Mouse (Mus musculus): ENCODE measurements around the gene Tada2a.

Gene Tada2a

DNA sequence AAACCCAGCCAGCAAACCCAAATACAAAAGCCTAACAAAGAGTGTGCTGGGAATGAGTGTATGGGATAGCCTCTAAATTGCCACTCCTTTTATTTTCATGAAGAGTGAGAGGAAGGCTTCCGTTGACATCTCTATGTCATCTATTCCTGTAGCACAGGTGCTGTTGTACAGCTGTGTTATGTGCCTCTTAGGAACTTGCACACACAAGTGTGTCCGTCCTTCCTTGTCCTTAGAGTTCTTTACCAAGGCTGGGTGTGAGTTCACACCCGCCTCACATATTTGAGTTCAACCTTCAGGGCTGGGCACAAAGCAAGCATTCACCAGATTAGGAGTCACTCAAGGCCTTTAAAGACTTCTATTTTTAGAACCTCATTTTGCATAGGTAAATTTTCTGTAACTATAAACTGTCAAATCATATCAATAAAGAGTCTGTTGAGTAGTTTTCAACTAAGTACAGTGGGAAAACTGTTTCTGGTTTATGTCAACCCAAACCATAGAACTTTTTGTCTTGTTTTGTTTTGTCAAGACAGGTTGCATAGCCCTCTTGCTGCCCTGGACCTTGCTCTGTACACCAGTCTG, 65.7 kb downstream of the Tada2a start:
- DNase-seq (ENCODE audit: low spot score in 2 of 2), result no peak

DNA sequence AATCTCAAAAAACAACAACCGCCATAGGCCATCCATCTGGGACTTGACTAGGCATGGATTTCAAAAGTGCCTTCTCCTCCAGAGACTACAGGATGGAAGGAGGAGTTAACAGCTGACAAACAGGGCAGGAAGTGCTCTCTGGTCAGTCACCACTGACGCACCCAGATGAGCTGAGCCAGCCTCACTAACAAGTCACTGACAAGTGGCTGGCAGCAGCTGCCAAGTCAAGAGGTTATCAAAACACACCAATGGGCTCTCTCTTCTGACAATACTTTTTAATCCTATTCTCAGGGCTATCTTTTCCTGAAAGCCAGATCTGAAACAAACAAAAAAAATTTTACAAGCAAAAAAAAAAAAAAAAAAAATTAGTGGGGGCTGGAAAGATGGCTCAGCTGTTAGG, 66.6 kb downstream of the Tada2a start:
- no peak for DNase-seq (ENCODE audit: low spot score in 2 of 2)

DNA sequence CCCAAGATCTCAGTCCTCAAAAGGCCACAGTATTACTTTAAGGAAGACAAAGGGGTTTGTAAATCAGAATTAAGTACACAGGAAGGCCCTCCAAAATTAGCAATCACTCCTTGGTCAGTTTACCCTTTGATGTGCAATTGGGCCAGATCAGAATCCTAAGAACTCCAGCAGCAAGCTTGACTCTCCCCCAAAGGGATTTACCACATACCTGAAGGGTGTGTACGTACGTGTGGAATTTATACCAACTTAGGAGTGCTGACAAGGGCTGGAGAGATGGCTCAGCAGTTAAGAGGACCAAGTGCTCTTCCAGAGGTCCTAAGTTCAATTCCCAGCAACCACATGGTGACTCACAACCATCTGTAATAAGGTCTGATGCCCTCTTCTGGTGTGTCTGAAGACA, 67.5 kb downstream of the Tada2a start:
- DNase-seq (ENCODE audit: low spot score in 2 of 2), result no peak

DNA sequence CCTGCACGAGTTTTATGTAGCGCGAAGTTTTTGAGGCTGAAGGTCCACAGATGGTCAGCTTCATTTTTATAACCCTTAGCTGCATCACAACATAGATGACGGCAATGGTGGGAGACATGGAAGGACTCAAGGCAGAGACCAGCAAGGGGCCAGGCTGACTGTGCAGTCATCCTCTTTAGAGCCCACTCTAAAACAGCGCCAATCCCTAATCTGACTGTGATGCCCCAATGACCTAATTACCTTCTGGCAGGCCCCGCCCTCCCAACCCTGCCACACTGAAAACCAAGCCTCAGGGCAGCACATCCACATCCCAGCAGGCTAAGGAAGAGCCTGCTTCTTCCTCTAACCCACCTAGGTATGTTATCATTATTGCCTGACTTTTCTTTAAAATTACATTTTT, 68.8 kb downstream of the Tada2a start:
- no peak for DNase-seq (ENCODE audit: low spot score in 2 of 2)

DNA sequence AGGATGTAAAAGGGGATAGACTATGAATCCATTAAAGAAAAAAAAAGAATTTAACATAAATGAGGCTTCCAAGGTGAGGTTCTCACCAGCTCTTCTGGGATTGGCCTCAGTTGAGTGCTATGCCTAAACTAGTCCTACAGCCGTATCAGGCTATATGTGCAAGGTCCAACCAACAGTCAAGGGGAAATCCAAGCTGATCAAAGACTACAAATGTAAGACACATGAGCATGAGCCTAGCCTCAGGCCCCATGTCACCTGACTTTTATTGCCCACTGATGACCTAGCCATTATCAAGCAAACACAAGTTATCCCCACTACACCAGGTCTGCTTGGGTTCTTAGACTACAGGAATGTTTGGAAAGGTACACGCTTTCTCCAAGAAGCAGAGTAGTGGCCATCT, 69.6 kb downstream of the Tada2a start:
- DNase-seq (ENCODE audit: low spot score in 2 of 2), result no peak

DNA sequence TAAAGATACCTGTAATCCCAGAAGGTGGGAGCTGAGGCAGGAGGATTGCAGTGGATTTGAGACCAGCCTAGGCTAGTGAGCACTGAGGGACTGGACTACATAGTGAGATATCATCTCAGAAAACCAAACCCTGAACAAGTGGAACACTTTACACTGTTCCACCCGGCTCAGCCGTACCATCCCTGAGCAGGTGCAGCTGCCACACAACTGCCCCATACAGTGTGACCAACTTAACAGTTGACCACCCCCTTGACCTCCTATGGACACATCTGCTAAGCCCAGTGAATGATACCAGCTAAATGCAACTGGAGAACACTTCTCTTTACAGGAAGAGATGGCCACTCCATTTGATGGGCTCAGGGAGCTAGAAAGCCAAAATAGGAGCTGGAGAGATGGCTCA, 72.0 kb downstream of the Tada2a start:
- DNase-seq (ENCODE audit: low spot score in 2 of 2), result no peak

DNA sequence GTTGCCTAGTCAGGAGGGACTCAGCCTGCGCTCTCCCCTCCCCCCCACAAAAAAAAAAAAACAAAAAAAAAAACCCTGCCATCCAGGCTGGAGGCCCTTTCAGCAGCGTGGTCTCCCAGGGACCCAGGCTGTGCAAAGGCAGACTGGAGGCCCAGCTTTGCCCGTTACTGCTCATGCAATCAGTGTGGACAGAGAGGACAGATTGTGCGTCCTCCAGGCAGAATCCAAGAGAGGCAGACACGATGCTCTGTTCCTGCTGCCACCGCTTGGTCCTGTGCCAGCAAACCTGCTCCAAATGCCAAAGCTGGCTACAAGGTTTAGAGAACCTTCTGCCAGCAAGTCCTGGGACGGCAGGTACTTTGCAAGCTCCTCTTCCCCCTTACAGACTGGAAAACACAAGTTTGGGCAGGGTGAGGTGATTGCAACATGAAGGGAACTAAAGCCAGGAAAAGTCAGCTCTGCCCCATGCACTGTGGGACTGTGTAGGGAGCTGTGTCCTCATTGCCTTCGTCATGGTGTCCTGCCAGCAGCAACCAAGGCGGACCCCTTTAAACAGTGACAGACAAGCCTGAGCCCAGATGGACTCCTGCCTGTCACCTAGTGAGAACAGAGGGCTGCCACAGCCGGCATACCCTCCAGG, 75.8 kb downstream of the Tada2a start:
- no peak for DNase-seq (ENCODE audit: low spot score in 2 of 2)

DNA sequence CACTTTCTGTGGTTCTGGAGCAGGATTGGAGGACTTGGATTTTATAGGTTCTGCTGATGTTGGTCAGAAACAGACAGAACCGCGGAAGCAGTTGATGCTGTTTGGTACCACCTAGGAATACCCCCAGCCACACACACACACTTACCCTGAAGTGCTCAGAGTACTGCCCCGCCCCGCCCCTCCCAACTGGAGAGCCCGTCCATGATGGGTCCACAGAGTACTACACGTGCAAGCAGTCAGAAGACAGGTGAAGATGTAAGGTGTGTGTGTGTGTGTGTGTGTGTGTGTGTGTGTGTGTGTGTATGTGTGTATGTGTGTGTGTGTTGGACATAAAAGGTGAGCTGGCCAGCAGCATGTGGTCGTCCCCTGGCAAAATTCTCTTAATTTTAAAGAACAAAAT, 76.3 kb downstream of the Tada2a start:
- no peak for DNase-seq (ENCODE audit: low spot score in 2 of 2)

DNA sequence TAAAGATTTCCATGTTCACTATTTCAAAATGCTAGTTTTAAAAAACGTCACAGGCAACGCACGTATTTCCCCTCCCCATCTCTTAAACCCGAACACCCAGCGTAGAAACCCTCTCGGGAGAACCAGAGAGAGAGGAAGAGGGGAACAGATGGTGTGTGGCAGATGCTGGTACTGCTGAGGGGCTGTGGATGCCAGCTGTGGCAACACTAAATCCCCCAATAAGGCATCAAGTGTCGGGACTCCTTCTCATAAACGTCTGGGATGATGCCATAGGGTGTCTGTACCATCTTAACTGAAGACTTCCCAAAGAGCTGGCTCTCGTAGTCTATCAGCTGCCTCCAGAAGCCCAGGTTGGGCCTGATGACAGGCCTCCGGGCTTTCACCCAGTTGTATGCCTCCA, 81.0 kb downstream of the Tada2a start:
- no peak for DNase-seq (ENCODE audit: low spot score in 2 of 2)

DNA sequence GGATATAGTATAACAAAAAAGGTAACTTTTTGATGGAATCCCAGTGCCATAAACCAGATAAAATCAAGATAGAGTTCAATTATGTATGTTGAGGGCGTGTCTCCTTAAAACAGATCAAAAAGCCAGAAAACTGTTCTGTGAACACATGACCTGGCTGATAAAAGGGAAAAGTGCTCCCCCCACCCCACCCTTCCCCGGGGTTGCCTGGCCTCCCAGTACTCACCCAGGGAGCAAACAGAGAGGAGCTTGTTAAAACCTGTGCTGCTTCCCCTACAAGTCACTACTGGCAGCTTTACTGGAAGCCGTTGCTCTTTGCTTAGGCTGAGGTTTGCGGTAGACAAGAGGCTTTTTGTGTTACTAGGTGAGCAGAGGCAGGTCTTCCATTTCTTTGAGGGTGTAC, 82.1 kb downstream of the Tada2a start:
- DNase-seq (ENCODE audit: low spot score in 2 of 2), result no peak

DNA sequence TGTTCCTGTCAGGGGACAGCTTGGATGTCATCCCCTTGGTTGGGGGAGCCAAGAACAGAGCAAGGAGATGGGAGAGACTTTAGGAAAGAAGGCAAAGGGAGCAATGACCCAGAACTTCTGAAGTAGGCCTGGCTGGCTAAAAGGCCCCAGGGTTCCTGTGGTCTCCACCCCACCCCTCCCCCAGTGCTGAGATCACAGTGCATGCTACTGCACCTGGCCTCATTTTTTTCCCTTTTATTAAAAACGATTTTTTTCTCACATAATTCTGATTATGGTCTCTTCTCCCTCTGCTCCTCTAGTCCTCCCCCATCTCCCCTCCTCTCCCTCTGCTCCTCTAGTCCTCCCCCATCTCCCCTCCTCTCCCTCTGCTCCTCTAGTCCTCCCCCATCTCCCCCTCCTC, 84.4 kb downstream of the Tada2a start:
- no peak for DNase-seq (ENCODE audit: low spot score in 2 of 2)

DNA sequence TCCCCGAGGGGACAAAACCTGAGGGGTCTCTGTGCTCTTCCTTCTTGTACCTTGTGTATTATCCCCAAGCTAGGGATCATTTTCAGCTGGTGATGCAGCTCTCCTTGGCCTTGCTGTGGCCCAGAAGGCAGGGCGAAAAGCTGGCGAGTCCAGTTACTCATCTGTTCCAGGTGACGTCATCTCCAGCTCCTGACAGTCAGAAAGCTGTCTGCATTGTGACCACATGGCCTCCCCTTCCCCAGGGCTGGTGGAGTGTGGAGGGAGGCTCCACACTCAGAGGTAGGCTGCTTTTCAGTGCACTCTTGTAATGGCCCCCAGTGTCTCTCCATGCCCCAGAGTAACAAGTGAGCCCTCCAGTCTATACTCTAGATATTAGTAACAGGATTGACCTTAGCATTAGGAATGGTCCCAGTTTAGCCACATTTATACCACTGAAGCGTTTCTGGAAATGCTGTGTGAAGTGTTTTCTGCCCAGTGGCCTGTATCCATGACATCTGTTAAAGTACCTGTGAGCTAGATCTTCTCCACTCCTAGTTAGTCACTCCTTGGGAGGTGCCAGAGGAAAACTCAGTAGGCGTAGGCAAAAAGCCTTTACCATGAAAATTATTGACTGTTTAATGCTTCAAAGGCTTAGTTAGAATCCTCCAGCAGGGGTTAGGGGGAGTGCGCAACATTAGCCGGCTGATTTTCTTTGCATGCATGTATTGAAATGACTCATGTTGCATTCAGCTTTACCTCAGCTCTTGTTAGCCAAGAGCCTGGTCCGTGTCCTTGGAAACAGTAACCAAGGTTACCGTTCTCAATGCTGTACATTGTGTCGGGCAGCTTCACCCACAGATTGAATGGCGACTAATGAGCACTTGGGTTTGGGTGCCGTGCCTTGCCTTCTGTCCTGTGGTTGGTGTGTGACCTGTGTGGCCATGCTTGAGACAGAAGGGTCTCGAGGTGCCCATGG, 86.3 kb downstream of the Tada2a start:
- no peak for DNase-seq (ENCODE audit: low spot score in 2 of 2)

DNA sequence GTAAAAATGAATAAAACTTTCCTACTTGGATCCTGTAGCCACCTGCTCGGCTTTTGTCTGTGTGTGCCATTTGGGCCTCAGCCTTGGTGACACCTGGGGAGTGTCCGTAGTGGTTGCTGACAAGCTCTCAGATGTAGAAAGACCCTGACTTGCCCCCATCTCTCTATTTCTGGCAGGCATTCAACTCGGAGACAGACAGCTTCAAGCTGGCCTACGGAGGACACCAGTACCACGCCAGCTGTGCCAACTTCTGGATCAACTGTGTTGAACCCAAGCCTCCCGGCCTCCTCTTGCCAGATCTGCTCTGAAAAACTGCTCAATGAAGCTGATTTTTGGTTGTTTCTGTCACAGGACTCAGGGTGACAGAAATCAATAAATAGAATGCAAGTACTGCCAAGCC, 88.8 kb downstream of the Tada2a start:
- DNase-seq (ENCODE audit: low spot score in 2 of 2), result no peak

DNA sequence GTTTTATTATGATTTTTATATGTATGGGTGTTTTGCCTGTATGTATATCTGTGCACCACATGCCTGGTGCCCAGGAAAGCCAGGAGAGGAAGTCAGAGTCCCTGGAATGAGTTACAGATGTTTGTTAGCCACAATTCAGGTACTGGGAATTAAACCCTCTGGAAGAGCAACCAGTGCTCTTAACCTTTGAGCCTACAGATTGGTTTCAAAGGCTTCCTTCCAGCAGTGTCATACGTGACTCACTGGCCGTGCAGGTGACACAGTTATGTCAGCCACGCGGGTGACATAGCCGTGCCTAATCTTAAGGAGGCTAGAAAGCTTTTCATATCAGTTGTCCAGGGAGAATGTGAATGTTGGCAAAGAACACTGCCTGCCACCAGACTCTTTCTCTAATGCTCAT, 95.7 kb downstream of the Tada2a start:
- no peak for DNase-seq (ENCODE audit: low spot score in 2 of 2)

DNA sequence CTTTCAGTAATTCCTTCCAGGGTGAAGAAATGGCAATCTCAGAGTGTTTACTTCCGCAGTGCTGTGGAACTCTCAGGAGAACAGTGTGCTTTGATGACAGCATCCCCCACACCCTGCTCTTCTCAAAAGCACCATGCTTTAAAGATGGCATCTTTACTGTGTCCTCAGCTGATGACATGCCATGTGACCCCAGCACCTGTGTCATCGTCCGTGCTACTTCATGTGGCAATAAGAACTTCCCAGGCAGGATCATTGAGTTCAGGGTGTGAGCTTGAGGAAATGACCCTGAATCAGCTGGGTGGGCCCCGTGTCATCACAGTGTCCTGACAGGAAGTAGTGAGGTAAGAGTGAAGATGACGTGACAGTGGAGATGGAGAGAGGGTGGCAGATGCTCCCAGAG, 96.8 kb downstream of the Tada2a start:
- no peak for DNase-seq (ENCODE audit: low spot score in 2 of 2)

DNA sequence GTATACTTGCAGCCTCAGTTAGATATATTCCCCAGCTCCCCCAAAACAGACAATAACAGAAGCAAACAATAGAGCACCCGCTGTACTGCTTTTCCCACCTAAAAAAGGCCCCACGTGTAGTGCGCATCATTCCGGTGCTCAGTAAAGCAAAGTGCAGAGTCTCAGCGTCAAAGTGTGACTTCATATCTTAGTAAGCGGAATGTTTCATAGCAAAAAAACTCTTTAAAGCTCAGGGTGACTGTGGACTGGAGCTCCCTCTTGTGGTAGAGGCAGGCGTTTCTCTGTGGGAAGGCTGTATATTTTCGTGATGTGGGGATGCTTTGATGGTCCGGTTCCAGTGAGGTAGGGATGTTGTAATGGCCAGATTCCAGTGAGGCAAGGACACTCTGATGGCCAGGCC, 97.4 kb downstream of the Tada2a start:
- no peak for DNase-seq (ENCODE audit: low spot score in 2 of 2)

Measured in spleen, postnatal 36 days (tissue).